Mouse (Mus musculus) bone marrow macrophage, adult 2 months (primary cell): ENCODE results near the gene Sox12.

Experiments used
- CTCF ChIP-seq: IDR thresholded peaks from 2 replicates; pipeline ENCODE4 v1.5.1; 2012; ENCODE audit warnings: low read depth, mild to moderate bottlenecking, low read length, moderate library complexity
- POLR2A ChIP-seq: IDR thresholded peaks from 2 replicates; pipeline ENCODE4 v1.6.1; 2012; ENCODE audit warnings: mild to moderate bottlenecking, low read depth, low read length, borderline replicate concordance

- TF ChIP-seq CTCF = no peak
- TF ChIP-seq POLR2A = no peak
These were observed 8.3 kb upstream of the Sox12 start for GRCm38 (mm10) chr2:152406126-152406525.
